Mouse (Mus musculus): Measurements from ENCODE around the gene Dapp1. TPM values are rescaled to one million over a fixed set of nuclear protein-coding genes. Genes with fewer than 3 reads are reported as not detected.
A peak's percentile ranks its signal among the peaks of the same experiment; 100 is the strongest.

Gene Dapp1
- polyA plus RNA-seq, 1 experiment from 2014 or later = 24.0 TPM

- no peak for ATAC-seq (ENCODE audit: low FRiP score, low TSS enrichment)
- Histone ChIP-seq H3K4me2 (replicated peaks; ENCODE audit: low read depth) (no peak overlapping the region), H3K27ac (replicated peaks) (no peak overlapping the region), H3K9ac (ENCODE audit: low read length) (no peak overlapping the region), H3K4me3 (ENCODE audit: low read depth, low read length) (no peak overlapping the region), H3K36me3 (ENCODE audit: control insufficient read depth, insufficient read depth, low read length) (peaks cover 3% of the 10 kb centered on the region; the same call in 1 of the 2 replicates), H3K27me3 (ENCODE audit: control insufficient read depth, insufficient read depth, low read length) (no peaks in the 10 kb centered on the region), H3K4me1 (replicated peaks; ENCODE audit: control insufficient read depth, insufficient read depth) (no peaks in the 10 kb centered on the region), H3K9me3 (ENCODE audit: control insufficient read depth, low read length) (no peaks in the 10 kb centered on the region)
- WGBS = 40% methylated on average over 3 of the region's 3 CpGs
- no peak for TF ChIP-seq EP300 (optimal IDR thresholded peaks at IDR 0.05)
- TF ChIP-seq CTCF (IDR thresholded peaks at IDR 0.05; ENCODE audit: low read depth) = no peak
- DNase-seq (ENCODE audit: low spot score) = no peak
Measured at GRCm38 (mm10) chr3:137933986-137934385, 47.4 kb downstream of the Dapp1 start.

GRCm38 (mm10) chr3:137932748-137933147 lies 48.6 kb downstream of the Dapp1 start:
- Histone ChIP-seq H3K4me1 (replicated peaks; ENCODE audit: control insufficient read depth, insufficient read depth) (no peaks in the 10 kb centered on the region), H3K9ac (ENCODE audit: low read length) (no peak overlapping the region), H3K4me2 (replicated peaks; ENCODE audit: low read depth) (no peak overlapping the region), H3K9me3 (ENCODE audit: control insufficient read depth, low read length) (no peaks in the 10 kb centered on the region), H3K36me3 (ENCODE audit: control insufficient read depth, insufficient read depth, low read length) (peaks cover 5% of the 10 kb centered on the region; the same call in 1 of the 2 replicates), H3K27ac (replicated peaks) (no peak overlapping the region), H3K27me3 (ENCODE audit: control insufficient read depth, insufficient read depth, low read length) (no peaks in the 10 kb centered on the region), H3K4me3 (ENCODE audit: low read depth, low read length) (no peak overlapping the region)
- TF ChIP-seq EP300 (optimal IDR thresholded peaks at IDR 0.05) (no peak), CTCF (IDR thresholded peaks at IDR 0.05; ENCODE audit: low read depth) (no peak)
- DNase-seq (ENCODE audit: low spot score) (no peak), ATAC-seq (ENCODE audit: low FRiP score, low TSS enrichment) (no peak)
- 62% methylated on average over 7 of the region's 7 CpGs for WGBS

GRCm38 (mm10) chr3:137929940-137930339 lies 51.4 kb downstream of the Dapp1 start:
- DNase-seq (ENCODE audit: low spot score) (no peak), ATAC-seq (ENCODE audit: low FRiP score, low TSS enrichment) (no peak)
- Histone ChIP-seq H3K4me3 (ENCODE audit: low read depth, low read length) (no peak overlapping the region), H3K27ac (replicated peaks) (no peak overlapping the region), H3K4me2 (replicated peaks; ENCODE audit: low read depth) (no peak overlapping the region), H3K4me1 (replicated peaks; ENCODE audit: control insufficient read depth, insufficient read depth) (no peaks in the 10 kb centered on the region), H3K36me3 (ENCODE audit: control insufficient read depth, insufficient read depth, low read length) (peaks cover 10% of the 10 kb centered on the region; the same call in 1 of the 2 replicates), H3K9me3 (ENCODE audit: control insufficient read depth, low read length) (no peaks in the 10 kb centered on the region), H3K27me3 (ENCODE audit: control insufficient read depth, insufficient read depth, low read length) (no peaks in the 10 kb centered on the region), H3K9ac (ENCODE audit: low read length) (no peak overlapping the region)
- no peak for TF ChIP-seq CTCF (IDR thresholded peaks at IDR 0.05; ENCODE audit: low read depth)
- TF ChIP-seq EP300 (optimal IDR thresholded peaks at IDR 0.05) = no peak
- WGBS = 87% methylated on average over 3 of the region's 3 CpGs

- H3K36me3 ChIP-seq (ENCODE audit: control insufficient read depth, insufficient read depth, low read length) = peaks cover 14% of the 10 kb centered on the region; the same call in 1 of the 2 replicates
- ATAC-seq (ENCODE audit: low FRiP score, low TSS enrichment) (no peak), DNase-seq (ENCODE audit: low spot score) (no peak)
- H3K27ac ChIP-seq (replicated peaks) = no peak overlapping the region
- no peak overlapping the region for H3K4me2 ChIP-seq (replicated peaks; ENCODE audit: low read depth)
- H3K4me3 ChIP-seq (ENCODE audit: low read depth, low read length) = no peak overlapping the region
- no peak overlapping the region for H3K9ac ChIP-seq (ENCODE audit: low read length)
- H3K9me3 ChIP-seq (ENCODE audit: control insufficient read depth, low read length) = no peaks in the 10 kb centered on the region
- no peaks in the 10 kb centered on the region for H3K27me3 ChIP-seq (ENCODE audit: control insufficient read depth, insufficient read depth, low read length)
- H3K4me1 ChIP-seq (replicated peaks; ENCODE audit: control insufficient read depth, insufficient read depth) = no peaks in the 10 kb centered on the region
- WGBS = 93% methylated on average over 4 of the region's 4 CpGs
- TF ChIP-seq EP300 (optimal IDR thresholded peaks at IDR 0.05) (no peak), CTCF (IDR thresholded peaks at IDR 0.05; ENCODE audit: low read depth) (peak; percentile 35)
Measured at GRCm38 (mm10) chr3:137927010-137927409, 54.3 kb downstream of the Dapp1 start.

- DNase-seq (ENCODE audit: low spot score) (no peak), ATAC-seq (ENCODE audit: low FRiP score, low TSS enrichment) (no peak)
- TF ChIP-seq CTCF (IDR thresholded peaks at IDR 0.05; ENCODE audit: low read depth) (no peak), EP300 (optimal IDR thresholded peaks at IDR 0.05) (no peak)
- Histone ChIP-seq H3K36me3 (ENCODE audit: control insufficient read depth, insufficient read depth, low read length) (peaks cover 11% of the 10 kb centered on the region; the same call in 1 of the 2 replicates), H3K27me3 (ENCODE audit: control insufficient read depth, insufficient read depth, low read length) (no peaks in the 10 kb centered on the region), H3K9ac (ENCODE audit: low read length) (no peak overlapping the region), H3K9me3 (ENCODE audit: control insufficient read depth, low read length) (no peaks in the 10 kb centered on the region), H3K4me3 (ENCODE audit: low read depth, low read length) (no peak overlapping the region), H3K4me1 (replicated peaks; ENCODE audit: control insufficient read depth, insufficient read depth) (peaks cover 4% of the 10 kb centered on the region; the same call in 1 of the 2 replicates), H3K4me2 (replicated peaks; ENCODE audit: low read depth) (no peak overlapping the region), H3K27ac (replicated peaks) (no peak overlapping the region)
- WGBS = 83% methylated on average over 4 of the region's 4 CpGs
Measured at GRCm38 (mm10) chr3:137920594-137920993, 60.8 kb downstream of the Dapp1 start.

- H3K9me3 ChIP-seq (ENCODE audit: control insufficient read depth, low read length) = no peaks in the 10 kb centered on the region
- no peak for TF ChIP-seq CTCF (IDR thresholded peaks at IDR 0.05; ENCODE audit: low read depth)
- TF ChIP-seq EP300 (optimal IDR thresholded peaks at IDR 0.05) = no peak
- no peak for ATAC-seq (ENCODE audit: low FRiP score, low TSS enrichment)
- DNase-seq (ENCODE audit: low spot score) = no peak
- H3K36me3 ChIP-seq (ENCODE audit: control insufficient read depth, insufficient read depth, low read length) = peaks cover 11% of the 10 kb centered on the region; the same call in 1 of the 2 replicates
- WGBS = 86% methylated on average over 7 of the region's 7 CpGs
- H3K4me3 ChIP-seq (ENCODE audit: low read depth, low read length) = peak overlapping the region; percentile 62; the same call in 1 of the 2 replicates
- H3K4me2 ChIP-seq (replicated peaks; ENCODE audit: low read depth) = peak overlapping the region; percentile 49
- no peaks in the 10 kb centered on the region for H3K27me3 ChIP-seq (ENCODE audit: control insufficient read depth, insufficient read depth, low read length)
- peak overlapping the region; percentile 83; the same call in 1 of the 2 replicates for H3K9ac ChIP-seq (ENCODE audit: low read length)
- peaks cover 4% of the 10 kb centered on the region; the same call in 1 of the 2 replicates for H3K4me1 ChIP-seq (replicated peaks; ENCODE audit: control insufficient read depth, insufficient read depth)
- H3K27ac ChIP-seq (replicated peaks) = no peak overlapping the region
Measured at GRCm38 (mm10) chr3:137919398-137919797, 61.9 kb downstream of the Dapp1 start.

All from stomach, postnatal 0 days (tissue).